Mouse (Mus musculus): ENCODE measurements around the gene Olfr633. TPM values are rescaled to one million over a fixed set of nuclear protein-coding genes. Genes with fewer than 3 reads are reported as not detected.
"Not testable (repeated sequence)": the region's sequence is repeated elsewhere in the genome, so short reads cannot be mapped to it uniquely, and the experiment has no call there.

The Olfr633 gene
- polyA plus RNA-seq, 1 experiment from 2014 or later: not detected

- Histone ChIP-seq H3K27ac (ENCODE audit: low read depth, low read length) (no peak overlapping the region), H3K9me3 (ENCODE audit: control insufficient read depth) (no peaks in the 10 kb centered on the region), H3K4me3 (ENCODE audit: low read depth, low read length) (no peak overlapping the region), H3K4me1 (replicated peaks; ENCODE audit: control insufficient read depth, insufficient read depth, low read length) (no peaks in the 10 kb centered on the region), H3K27me3 (replicated peaks; ENCODE audit: control insufficient read depth, insufficient read depth, low read length) (no peaks in the 10 kb centered on the region), H3K4me2 (replicated peaks; ENCODE audit: low read depth) (no peak overlapping the region), H3K9ac (ENCODE audit: low read depth, low read length) (no peak overlapping the region), H3K36me3 (ENCODE audit: control insufficient read depth, insufficient read depth) (no peaks in the 10 kb centered on the region)
- WGBS: 25% methylated on average over 2 of the region's 2 CpGs
- no peak for ATAC-seq
- peak; percentile 92 for TF ChIP-seq CTCF (IDR thresholded peaks at IDR 0.05; ENCODE audit: low read depth)
These were observed 1.5 kb upstream of the Olfr633 start for GRCm38 (mm10) chr7:103942730-103943129.

DNA sequence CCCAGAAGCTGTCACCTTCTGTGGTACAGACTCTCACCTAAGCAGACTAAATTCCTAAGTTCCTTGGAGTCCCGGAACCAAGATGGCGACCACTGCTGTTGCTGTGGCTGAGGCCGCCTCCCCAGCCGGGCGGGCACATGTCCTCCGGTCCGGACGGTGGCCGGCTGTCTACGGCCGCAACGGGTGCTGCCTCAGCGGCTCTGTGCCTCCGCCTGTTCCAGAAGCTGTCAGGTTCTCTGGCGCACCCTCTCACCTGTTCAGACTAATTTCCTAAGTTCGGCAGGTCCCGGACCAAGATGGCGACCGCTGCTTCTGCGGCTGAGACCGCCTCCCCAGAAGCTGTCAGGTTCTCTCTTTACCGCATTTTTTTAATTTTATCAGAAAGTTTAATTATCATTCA is 22.6 kb downstream of the Olfr633 start:
- H3K27me3 ChIP-seq (replicated peaks; ENCODE audit: control insufficient read depth, insufficient read depth, low read length); H3K36me3 ChIP-seq (ENCODE audit: control insufficient read depth, insufficient read depth); H3K4me3 ChIP-seq (ENCODE audit: low read depth, low read length); H3K9me3 ChIP-seq (ENCODE audit: control insufficient read depth); H3K4me1 ChIP-seq (replicated peaks; ENCODE audit: control insufficient read depth, insufficient read depth, low read length); ATAC-seq; H3K9ac ChIP-seq (ENCODE audit: low read depth, low read length); H3K27ac ChIP-seq (ENCODE audit: low read depth, low read length); H3K4me2 ChIP-seq (replicated peaks; ENCODE audit: low read depth): not testable (repeated sequence)
- WGBS: 96% methylated on average over 22 of the region's 22 CpGs

DNA sequence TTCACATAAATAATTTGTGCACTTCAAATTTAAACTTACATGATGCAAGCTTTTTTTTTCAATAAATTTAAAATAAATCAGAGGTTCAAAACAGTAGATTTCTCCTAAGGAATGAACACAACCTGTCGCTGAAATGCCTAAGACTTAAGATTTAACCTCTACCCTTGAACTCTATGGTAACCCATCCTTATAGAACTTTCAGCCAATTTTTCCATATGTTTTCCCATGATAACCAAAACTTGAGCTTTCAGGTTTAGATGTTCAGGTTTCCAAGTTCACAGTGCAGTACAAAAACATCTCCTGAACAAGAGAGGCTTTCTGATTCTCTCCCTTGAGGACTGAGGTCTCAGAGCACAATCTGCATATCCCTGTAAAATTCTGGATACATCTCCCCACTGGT is 26.6 kb downstream of the Olfr633 start, which contains the start of gene Olfr635:
Gene Olfr635 (plus strand): TSS at position 301 of the 400 bp plus-strand sequence.
- H3K9me3 ChIP-seq (ENCODE audit: control insufficient read depth): no peaks in the 10 kb centered on the region
- no peak for TF ChIP-seq CTCF (IDR thresholded peaks at IDR 0.05; ENCODE audit: low read depth)
- 71% methylated on average over 1 of the region's 1 CpGs for WGBS

DNA sequence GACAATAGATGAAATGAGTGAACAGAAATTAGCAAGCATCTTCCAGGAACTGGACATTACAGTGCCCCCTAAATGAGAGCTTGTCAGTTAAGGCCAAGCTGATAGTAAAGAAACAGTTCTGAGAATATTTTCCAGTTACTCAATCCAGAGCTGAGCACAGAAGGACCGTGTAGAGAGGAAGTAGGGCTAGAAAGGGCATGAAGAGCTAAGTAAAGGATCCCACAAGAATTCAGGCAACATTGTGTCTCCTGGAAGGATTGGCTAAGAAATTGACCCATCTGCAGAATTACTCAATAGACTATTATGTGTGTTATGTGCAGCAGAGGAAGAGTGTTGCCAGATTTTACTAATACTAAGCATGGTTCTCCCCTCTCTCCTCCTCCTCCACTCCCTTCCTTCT is 27.5 kb downstream of the Olfr633 start:
- 41% methylated on average over 1 of the region's 1 CpGs for WGBS

More for the DNA sequence above, 26.6 kb downstream of the Olfr633 start, which contains the start of gene Olfr635:
- ATAC-seq: no peak
- Histone ChIP-seq H3K27me3 (replicated peaks; ENCODE audit: control insufficient read depth, insufficient read depth, low read length) (no peaks in the 10 kb centered on the region), H3K4me1 (replicated peaks; ENCODE audit: control insufficient read depth, insufficient read depth, low read length) (no peaks in the 10 kb centered on the region), H3K27ac (ENCODE audit: low read depth, low read length) (no peak within 1 kb of the TSS), H3K4me2 (replicated peaks; ENCODE audit: low read depth) (no peak within 1 kb of the TSS), H3K4me3 (ENCODE audit: low read depth, low read length) (no peak within 1 kb of the TSS), H3K9ac (ENCODE audit: low read depth, low read length) (no peak within 1 kb of the TSS), H3K36me3 (ENCODE audit: control insufficient read depth, insufficient read depth) (no peaks in the 10 kb centered on the region)

DNA sequence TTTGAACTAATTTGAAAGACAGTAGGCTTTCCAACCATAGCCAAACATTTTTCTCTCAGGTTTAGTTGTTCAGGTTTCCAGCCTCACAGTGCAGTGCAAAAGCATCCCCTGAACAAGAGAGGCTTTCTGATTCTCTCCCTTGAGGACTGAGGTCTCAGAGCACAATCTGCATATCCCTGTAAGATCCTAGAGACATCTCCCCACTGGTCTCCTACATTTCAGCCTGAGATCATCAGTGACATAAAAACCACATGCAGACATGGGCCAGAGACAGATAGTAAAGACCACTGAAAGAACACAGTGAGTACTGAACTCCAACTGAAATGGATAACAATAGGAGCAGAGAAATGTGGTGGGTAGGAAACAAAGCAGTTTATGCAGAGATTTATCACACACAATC is 54.2 kb downstream of the Olfr633 start, which contains the start of gene Olfr638:
Gene Olfr638 (plus strand): TSS at position 301 of the 400 bp plus-strand sequence.
- Histone ChIP-seq H3K9me3 (ENCODE audit: control insufficient read depth) (no peaks in the 10 kb centered on the region), H3K4me1 (replicated peaks; ENCODE audit: control insufficient read depth, insufficient read depth, low read length) (no peaks in the 10 kb centered on the region), H3K4me2 (replicated peaks; ENCODE audit: low read depth) (no peak within 1 kb of the TSS), H3K27ac (ENCODE audit: low read depth, low read length) (no peak within 1 kb of the TSS), H3K9ac (ENCODE audit: low read depth, low read length) (no peak within 1 kb of the TSS), H3K27me3 (replicated peaks; ENCODE audit: control insufficient read depth, insufficient read depth, low read length) (no peaks in the 10 kb centered on the region), H3K4me3 (ENCODE audit: low read depth, low read length) (no peak within 1 kb of the TSS), H3K36me3 (ENCODE audit: control insufficient read depth, insufficient read depth) (no peaks in the 10 kb centered on the region)
- no peak for TF ChIP-seq CTCF (IDR thresholded peaks at IDR 0.05; ENCODE audit: low read depth)
- ATAC-seq: no peak

More for the DNA sequence above, 27.5 kb downstream of the Olfr633 start:
- H3K36me3 ChIP-seq (ENCODE audit: control insufficient read depth, insufficient read depth): no peaks in the 10 kb centered on the region
- TF ChIP-seq CTCF (IDR thresholded peaks at IDR 0.05; ENCODE audit: low read depth): no peak
- H3K27ac ChIP-seq (ENCODE audit: low read depth, low read length): no peak overlapping the region
- H3K9me3 ChIP-seq (ENCODE audit: control insufficient read depth): no peaks in the 10 kb centered on the region
- H3K9ac ChIP-seq (ENCODE audit: low read depth, low read length): no peak overlapping the region
- no peak for ATAC-seq
- H3K4me1 ChIP-seq (replicated peaks; ENCODE audit: control insufficient read depth, insufficient read depth, low read length): no peaks in the 10 kb centered on the region
- H3K27me3 ChIP-seq (replicated peaks; ENCODE audit: control insufficient read depth, insufficient read depth, low read length): no peaks in the 10 kb centered on the region
- no peak overlapping the region for H3K4me2 ChIP-seq (replicated peaks; ENCODE audit: low read depth)
- no peak overlapping the region for H3K4me3 ChIP-seq (ENCODE audit: low read depth, low read length)

Other genes with a start within 250 kb of the Olfr633 start
- not detected in 2 replicates for gene Olfr243, start 229.8 kb upstream of the Olfr633 start, polyA plus RNA-seq (2015; fragmentation: Nextera tagmentation; extraction: Ambion mirVana)
- gene Olfr628, start 214.1 kb upstream of the Olfr633 start, polyA plus RNA-seq (2015; fragmentation: Nextera tagmentation; extraction: Ambion mirVana): not detected in 2 replicates
- not detected in 2 replicates for gene Olfr629, start 199.5 kb upstream of the Olfr633 start, polyA plus RNA-seq (2015; fragmentation: Nextera tagmentation; extraction: Ambion mirVana)
- not detected in 2 replicates for gene Olfr630, start 187.1 kb upstream of the Olfr633 start, polyA plus RNA-seq (2015; fragmentation: Nextera tagmentation; extraction: Ambion mirVana)
- not detected in 2 replicates for gene Olfr69, start 172.8 kb upstream of the Olfr633 start, polyA plus RNA-seq (2015; fragmentation: Nextera tagmentation; extraction: Ambion mirVana)
- not detected in 2 replicates for gene Olfr68, start 164.7 kb upstream of the Olfr633 start, polyA plus RNA-seq (2015; fragmentation: Nextera tagmentation; extraction: Ambion mirVana)
- not detected in 2 replicates for gene Olfr67, start 152.6 kb upstream of the Olfr633 start, polyA plus RNA-seq (2015; fragmentation: Nextera tagmentation; extraction: Ambion mirVana)
- 164 and 228 TPM in 2 replicates for gene Hbb-bt, start 130.4 kb upstream of the Olfr633 start, polyA plus RNA-seq (2015; fragmentation: Nextera tagmentation; extraction: Ambion mirVana)
- gene Hbb-bs, start 116.3 kb upstream of the Olfr633 start, polyA plus RNA-seq (2015; fragmentation: Nextera tagmentation; extraction: Ambion mirVana): 726 and 1,073 TPM in 2 replicates
- gene Hbb-bh2, start 103.9 kb upstream of the Olfr633 start, polyA plus RNA-seq (2015; fragmentation: Nextera tagmentation; extraction: Ambion mirVana): not detected in 2 replicates
- not detected in 2 replicates for gene Hbb-bh1, start 101.3 kb upstream of the Olfr633 start, polyA plus RNA-seq (2015; fragmentation: Nextera tagmentation; extraction: Ambion mirVana)
- 0.52 TPM in 1 of 2 replicates, not detected in the other for gene Hbb-y, start 91.2 kb upstream of the Olfr633 start, polyA plus RNA-seq (2015; fragmentation: Nextera tagmentation; extraction: Ambion mirVana)
- not detected in 2 replicates for gene Olfr66, start 58.2 kb upstream of the Olfr633 start, polyA plus RNA-seq (2015; fragmentation: Nextera tagmentation; extraction: Ambion mirVana)
- not detected in 2 replicates for gene Olfr64, start 50.0 kb upstream of the Olfr633 start, polyA plus RNA-seq (2015; fragmentation: Nextera tagmentation; extraction: Ambion mirVana)
- gene Olfr65, start 41.0 kb upstream of the Olfr633 start, polyA plus RNA-seq (2015; fragmentation: Nextera tagmentation; extraction: Ambion mirVana): not detected in 2 replicates
- not detected in 2 replicates for gene Olfr631, start 15.6 kb upstream of the Olfr633 start, polyA plus RNA-seq (2015; fragmentation: Nextera tagmentation; extraction: Ambion mirVana)
- not detected in 2 replicates for gene Olfr632, start 10.1 kb upstream of the Olfr633 start, polyA plus RNA-seq (2015; fragmentation: Nextera tagmentation; extraction: Ambion mirVana)
- not detected in 2 replicates for gene Olfr635, start 26.7 kb downstream of the Olfr633 start, polyA plus RNA-seq (2015; fragmentation: Nextera tagmentation; extraction: Ambion mirVana)
- gene Olfr638, start 54.3 kb downstream of the Olfr633 start, polyA plus RNA-seq (2015; fragmentation: Nextera tagmentation; extraction: Ambion mirVana): not detected in 2 replicates
- not detected in 2 replicates for gene Olfr639, start 72.9 kb downstream of the Olfr633 start, polyA plus RNA-seq (2015; fragmentation: Nextera tagmentation; extraction: Ambion mirVana)
- gene Olfr640, start 81.1 kb downstream of the Olfr633 start, polyA plus RNA-seq (2015; fragmentation: Nextera tagmentation; extraction: Ambion mirVana): not detected in 2 replicates
- not detected in 2 replicates for gene Olfr641, start 91.0 kb downstream of the Olfr633 start, polyA plus RNA-seq (2015; fragmentation: Nextera tagmentation; extraction: Ambion mirVana)
- gene Olfr642, start 108.2 kb downstream of the Olfr633 start, polyA plus RNA-seq (2015; fragmentation: Nextera tagmentation; extraction: Ambion mirVana): not detected in 2 replicates
- gene 4930516K23Rik, start 117.0 kb downstream of the Olfr633 start, polyA plus RNA-seq (2015; fragmentation: Nextera tagmentation; extraction: Ambion mirVana): not detected in 2 replicates
- gene Olfr644, start 127.4 kb downstream of the Olfr633 start, polyA plus RNA-seq (2015; fragmentation: Nextera tagmentation; extraction: Ambion mirVana): not detected in 2 replicates
- gene Olfr645, start 141.0 kb downstream of the Olfr633 start, polyA plus RNA-seq (2015; fragmentation: Nextera tagmentation; extraction: Ambion mirVana): not detected in 2 replicates
- not detected in 2 replicates for gene Olfr646, start 160.4 kb downstream of the Olfr633 start, polyA plus RNA-seq (2015; fragmentation: Nextera tagmentation; extraction: Ambion mirVana)
- not detected in 2 replicates for gene Ubqln5, start 185.4 kb downstream of the Olfr633 start, polyA plus RNA-seq (2015; fragmentation: Nextera tagmentation; extraction: Ambion mirVana)
- gene Olfr643, start 193.0 kb downstream of the Olfr633 start, polyA plus RNA-seq (2015; fragmentation: Nextera tagmentation; extraction: Ambion mirVana): not detected in 2 replicates
- gene Ubqln3, start 198.8 kb downstream of the Olfr633 start, polyA plus RNA-seq (2015; fragmentation: Nextera tagmentation; extraction: Ambion mirVana): not detected in 2 replicates
- not detected in 2 replicates for gene Ubqlnl, start 206.1 kb downstream of the Olfr633 start, polyA plus RNA-seq (2015; fragmentation: Nextera tagmentation; extraction: Ambion mirVana)
- not detected in 2 replicates for gene Olfm5, start 220.4 kb downstream of the Olfr633 start, polyA plus RNA-seq (2015; fragmentation: Nextera tagmentation; extraction: Ambion mirVana)
- 0.08 and 0.09 TPM in 2 replicates for gene Olfr648, start 239.0 kb downstream of the Olfr633 start, polyA plus RNA-seq (2015; fragmentation: Nextera tagmentation; extraction: Ambion mirVana)